Mouse (Mus musculus) small intestine, adult 2 months (tissue): ENCODE results near the gene Frmd3.

ENCODE experiments used
- CTCF ChIP-seq: fragments of 200-500 bp; IDR thresholded peaks from 2 replicates; pipeline ENCODE4 v1.5.1; 2012; ENCODE audit warnings: low read depth, mild to moderate bottlenecking, control low read depth, inconsistent platforms, low read length, moderate library complexity, mixed read lengths; ENCODE audit not compliant: insufficient replicate concordance, insufficient read length; ENCODE audit errors: extremely low read depth
- POLR2A ChIP-seq: fragments of 200-500 bp; IDR thresholded peaks from 2 replicates; pipeline ENCODE4 v1.6.1; 2012; ENCODE audit warnings: low read depth, mild to moderate bottlenecking, control low read depth, inconsistent platforms, low read length, moderate library complexity

DNA sequence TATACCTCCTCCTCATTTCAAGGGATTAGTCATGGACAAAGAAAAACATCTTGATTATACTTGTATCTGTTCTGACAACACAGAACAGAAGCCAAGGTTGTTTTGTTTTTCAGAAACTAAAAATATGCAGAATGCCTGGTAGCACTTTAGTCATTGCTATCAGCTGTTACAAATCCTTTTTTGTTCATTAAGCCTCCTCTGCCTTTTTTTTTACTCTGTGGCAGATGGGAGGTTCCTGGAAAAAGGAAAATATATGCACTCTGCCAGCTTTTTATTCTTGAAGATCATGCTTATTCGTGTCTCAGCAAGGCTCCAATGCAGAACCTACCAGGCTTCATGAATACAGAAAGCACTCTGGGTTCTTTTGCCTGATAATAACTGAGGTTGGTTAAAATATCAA, 38.5 kb downstream of the Frmd3 start:
- TF ChIP-seq CTCF (no peak), POLR2A (no peak)
